Mouse (Mus musculus) ES-E14 (cell line): Measurements from ENCODE around the gene Olfr366.

ENCODE experiments used
- CHD2 ChIP-seq: IDR thresholded peaks from 2 replicates; pipeline ENCODE4 v1.6.1; 2014; ENCODE audit warnings: mild to moderate bottlenecking, low read depth, low read length, inconsistent platforms
- HCFC1 ChIP-seq: IDR thresholded peaks from 2 replicates; pipeline ENCODE4 v1.6.1; 2012; ENCODE audit warnings: low read length, inconsistent platforms, borderline replicate concordance; ENCODE audit not compliant: insufficient read depth

DNA sequence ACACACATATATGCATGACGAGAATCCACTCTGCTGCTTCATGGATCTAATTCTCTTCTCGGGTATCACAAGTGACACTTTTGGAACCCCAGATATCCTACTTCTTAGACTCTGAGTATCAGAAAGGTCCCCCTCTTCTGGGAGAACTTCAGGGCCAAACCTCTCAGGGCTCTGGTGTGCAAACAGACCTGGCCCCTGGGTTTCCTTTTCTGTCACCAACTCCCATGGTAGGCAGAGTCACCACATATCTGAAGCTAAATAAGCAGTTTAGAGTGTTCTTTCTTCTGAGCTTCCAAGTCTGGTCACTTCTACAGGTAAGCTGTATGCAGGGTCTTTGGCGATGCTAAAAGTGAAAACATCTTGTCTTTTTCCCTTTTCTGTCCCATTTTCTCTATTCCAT lies 23.5 kb upstream of the Olfr366 start, which contains the start of gene Olfr365:
- TF ChIP-seq HCFC1 (no peak), CHD2 (no peak)
